Mouse (Mus musculus) urinary bladder, postnatal 14 days (tissue): ENCODE data around the gene Akirin2.
"Not testable (repeated sequence)": the region's sequence is repeated elsewhere in the genome, so short reads cannot be mapped to it uniquely, and the experiment has no call there.

Experiments
- DNase-seq: peaks from one replicate; pipeline ENCODE4 v3.0.0; 2021; ENCODE audit warnings: low spot score

Gene Akirin2

DNA sequence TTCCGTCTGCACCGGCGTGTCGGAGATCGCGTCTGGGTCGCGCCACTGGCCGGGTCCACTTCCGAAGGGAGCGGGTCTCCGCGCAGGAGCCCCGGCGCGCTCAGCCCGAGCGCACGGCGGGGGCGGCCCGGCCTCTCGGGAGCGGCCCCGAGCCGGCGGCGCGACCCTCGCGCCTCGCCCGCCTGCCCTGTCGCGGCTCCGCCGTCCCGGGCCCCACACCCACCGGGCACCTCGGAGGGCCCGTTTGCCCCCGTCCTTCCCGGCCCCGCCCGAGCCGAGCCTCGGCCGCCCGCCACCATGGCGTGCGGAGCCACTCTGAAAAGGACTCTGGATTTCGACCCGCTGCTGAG is at the start of gene Akirin2:
TSS of gene Akirin2 (plus strand) at position 190 of the 350 bp plus-strand sequence.
- no peak for DNase-seq

DNA sequence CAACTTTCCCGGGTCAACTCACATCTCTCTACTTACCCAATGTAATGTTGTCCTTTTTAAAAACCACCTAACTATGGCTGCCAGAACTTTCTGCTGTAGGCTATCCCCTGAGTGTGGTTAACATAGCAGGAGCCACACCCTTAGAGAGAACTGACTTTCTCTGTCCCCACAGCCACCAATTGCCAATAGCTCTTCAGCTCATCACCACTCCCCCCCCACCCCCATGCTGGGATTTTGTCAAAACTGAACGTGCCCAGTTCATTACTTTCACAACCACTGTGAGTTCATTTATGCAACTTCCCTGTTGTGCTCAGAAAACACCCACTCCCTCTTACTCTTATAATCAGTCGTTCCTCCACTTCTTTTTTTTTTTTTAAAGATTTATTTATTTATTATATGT is 40.4 kb upstream of the Akirin2 start:
- no peak for DNase-seq

DNA sequence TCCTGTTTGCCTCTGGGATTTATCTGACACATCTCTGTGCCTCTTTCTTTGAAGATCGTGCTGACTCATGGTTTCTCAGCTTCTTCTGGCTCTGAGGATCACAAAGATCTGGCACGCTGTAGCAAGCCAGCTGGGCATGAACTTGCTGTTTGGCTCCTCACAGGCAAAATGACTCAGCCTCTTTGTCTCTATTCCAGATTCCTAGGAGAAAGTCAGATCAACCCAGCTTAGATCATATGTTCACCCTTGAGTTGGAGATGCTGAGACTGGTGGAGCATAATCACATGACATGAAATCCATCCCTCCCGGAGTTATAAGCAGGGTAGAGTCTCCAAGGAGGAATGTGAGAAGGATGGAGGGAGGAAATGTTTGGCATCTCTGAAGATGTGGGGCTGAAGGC is 27.9 kb upstream of the Akirin2 start:
- DNase-seq: peak; percentile 26

DNA sequence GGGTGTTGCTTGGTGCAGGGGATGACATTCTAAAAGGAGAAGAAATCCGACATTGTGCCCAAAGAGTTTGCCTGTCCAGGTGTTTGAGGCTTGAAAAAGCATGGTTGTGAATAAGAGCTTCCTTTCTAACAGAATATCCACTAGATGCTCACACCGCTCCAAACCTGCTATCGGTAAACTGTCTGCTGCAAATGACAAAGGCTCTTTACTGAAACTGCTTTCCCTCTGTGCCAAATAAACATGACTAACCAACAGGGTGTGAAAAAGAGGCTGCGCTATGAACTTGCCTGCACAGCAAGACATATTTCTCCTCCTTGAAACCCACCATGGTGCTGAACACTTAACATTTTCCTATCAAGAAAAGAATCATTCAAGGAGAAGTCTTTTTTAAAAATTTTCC is 27.2 kb upstream of the Akirin2 start:
- no peak for DNase-seq

DNA sequence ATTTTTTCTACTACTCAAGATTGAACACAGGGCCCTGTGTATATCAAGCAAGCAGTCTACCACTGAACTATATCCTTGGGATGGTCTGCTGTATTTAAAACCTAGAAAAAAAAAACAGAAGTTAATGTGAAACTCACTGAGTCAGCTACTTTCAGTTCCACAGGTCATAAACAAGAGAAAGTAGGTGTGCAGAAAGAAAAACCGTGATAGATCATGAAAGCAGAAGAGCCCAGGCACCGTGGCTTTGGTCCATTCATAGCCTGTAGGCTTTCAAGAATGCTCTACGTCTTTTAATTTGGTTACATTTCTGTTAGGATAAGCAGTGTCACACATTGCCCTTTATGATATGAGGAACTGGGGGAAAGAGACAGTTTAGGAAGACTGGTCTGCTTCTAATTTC is 24.0 kb upstream of the Akirin2 start:
- DNase-seq: no peak

DNA sequence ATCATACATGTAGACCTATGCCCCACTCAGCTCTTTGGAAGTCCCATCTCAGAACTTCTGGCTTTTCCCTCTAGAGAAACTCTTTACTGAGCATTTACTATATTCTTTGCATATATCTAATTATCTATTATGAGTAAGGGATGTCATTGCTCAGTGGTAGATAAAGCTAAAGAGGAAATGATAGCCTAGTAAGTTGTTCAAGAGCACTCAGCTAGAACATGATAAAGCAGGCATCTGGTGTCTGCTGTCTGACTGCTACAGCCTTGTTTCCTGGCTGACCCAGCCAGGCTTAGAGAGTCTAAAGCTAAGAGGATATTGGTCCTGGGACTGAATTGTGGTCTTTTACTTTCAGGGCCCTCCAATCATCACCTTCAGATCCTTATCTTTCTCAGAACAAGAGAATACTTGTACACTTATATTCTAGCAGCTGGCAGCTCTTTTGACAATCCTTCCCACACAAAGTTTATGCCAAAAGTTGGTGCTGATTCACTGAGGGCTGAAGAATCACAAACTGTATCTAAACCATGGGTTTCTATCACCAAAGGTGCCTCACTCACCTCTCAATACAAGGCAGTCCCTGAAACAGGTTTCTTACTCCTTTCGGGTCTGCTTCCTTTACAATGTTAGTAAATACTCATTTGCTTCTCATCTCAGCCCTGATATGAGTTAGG is 22.2 kb upstream of the Akirin2 start:
- no peak for DNase-seq

DNA sequence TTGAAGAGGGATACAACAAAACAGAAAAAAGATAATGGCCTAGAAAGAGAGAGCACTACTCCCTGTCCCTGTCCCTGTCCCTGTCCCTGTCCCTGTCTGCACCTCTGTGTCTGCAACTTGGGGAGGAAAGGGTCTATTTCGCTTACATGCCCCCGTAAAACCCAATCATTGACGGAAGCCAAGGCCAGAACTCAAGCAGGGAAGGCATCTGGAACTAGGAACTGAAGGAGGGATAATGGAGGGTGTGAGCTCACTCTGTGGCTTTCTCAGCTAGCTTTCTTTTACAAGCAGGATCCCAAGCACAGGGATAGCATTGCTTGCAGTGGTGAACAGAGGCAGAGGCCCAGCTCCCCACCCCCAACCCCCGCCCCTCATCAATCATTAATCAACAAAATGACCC is 21.4 kb upstream of the Akirin2 start:
- DNase-seq: no peak

DNA sequence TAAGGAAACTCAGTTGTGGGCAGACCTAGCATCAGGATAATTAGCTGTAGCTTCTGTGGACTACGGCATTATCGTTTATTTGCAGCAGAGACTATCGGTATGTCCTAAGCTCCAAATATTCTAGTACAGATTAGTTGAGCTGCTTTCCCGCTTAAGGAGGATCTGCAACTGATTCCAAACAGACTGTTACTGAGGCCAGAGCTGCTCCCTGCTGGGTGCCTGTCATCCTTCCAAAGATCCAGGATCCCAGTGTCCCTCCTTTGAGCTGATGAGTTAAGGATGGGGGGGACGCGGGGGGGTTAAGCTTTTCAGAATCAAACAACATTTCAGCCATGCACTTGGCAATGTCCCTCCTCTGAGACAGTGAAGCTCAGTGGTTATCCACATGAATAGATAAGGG is 20.8 kb upstream of the Akirin2 start:
- DNase-seq: no peak

DNA sequence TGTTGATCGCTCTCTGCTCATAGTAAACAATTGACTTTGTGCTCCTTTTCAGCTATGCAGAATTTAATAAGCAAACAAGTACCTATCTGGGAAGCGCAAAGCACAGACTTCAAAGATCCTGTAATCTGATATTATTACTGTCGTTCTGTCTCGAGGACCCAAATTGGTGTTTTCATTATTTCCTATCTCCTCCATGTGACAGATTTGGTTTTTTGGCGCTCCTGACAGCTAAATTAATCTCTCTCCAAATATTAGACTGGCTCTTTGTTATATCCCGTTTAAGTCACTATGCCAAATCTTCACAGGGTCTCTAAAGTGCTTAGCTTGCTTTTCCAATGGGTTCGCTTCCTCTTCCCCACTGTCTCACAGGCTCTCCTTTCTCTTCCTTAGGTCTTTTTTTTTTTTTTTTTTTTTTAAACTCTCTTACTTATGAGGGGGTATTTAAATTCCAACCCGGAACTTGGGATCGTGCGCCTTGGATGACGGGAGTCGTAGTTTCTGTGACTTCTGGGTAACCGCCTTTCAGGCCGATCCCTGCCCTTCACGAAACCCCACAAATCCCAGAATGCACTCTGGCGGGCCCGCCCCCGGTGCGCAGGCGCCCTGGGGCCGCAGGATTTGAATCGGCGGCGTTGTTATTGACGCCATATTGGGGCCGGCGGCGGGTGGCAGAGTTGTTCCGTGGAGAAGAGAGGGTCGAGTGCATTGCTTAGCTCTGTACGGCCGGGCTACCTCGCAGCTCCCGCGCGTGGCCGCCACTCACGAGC is 573 bp upstream of the Akirin2 start:
- DNase-seq: peak; percentile 96

DNA sequence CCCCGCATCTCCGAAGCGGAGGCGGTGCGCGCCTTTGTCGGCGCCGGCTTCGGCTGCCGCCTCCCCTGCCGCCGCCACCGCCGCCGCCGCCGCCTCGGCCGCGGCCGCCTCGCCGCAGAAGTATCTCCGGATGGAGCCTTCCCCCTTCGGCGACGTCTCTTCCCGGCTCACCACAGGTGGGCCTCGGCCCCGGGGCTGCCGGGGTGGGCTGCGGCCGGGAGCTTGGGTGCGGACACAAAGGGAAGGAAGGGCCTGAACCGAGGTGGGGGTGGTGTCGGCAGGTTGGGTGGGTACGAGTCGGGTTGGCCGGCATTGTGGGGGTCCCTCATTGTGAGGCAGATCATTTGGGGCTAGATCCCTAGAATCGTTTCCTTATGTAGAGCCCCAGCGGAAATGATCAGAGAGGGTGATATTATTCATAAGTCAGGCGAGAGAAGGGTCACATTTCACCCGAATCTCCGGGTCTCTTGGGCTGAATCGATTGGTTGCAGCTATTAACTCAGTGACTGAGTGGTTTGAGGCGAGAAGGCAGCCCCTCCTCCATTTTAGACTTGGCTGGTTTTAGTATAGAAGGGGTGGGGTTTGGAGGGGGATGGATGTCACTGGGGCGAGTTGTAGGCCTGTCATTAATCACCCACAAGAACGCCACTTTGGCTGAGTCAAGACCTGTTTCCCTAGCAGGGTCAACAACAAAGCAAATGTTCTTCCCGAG is 517 bp downstream of the Akirin2 start:
- peak; percentile 60 for DNase-seq

DNA sequence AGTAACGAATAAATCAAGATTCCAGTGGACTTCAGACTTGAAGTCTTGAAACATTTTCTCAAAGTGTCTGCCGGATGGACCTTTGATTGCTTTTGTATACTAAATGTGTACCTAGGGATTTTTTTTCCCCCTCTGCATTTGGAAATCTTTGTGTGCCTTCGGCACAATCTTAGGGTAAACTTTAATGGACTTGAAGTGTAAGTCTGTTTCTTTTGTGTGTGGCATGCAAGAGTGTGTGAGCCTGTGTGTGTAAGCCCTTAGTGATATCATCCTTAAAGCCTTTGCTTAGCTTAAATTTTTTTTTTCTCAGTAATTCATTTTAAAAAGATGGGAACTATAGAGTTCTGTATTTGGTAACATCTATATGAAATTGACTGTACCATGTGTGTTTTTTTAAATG is 1.2 kb downstream of the Akirin2 start:
- no peak for DNase-seq

DNA sequence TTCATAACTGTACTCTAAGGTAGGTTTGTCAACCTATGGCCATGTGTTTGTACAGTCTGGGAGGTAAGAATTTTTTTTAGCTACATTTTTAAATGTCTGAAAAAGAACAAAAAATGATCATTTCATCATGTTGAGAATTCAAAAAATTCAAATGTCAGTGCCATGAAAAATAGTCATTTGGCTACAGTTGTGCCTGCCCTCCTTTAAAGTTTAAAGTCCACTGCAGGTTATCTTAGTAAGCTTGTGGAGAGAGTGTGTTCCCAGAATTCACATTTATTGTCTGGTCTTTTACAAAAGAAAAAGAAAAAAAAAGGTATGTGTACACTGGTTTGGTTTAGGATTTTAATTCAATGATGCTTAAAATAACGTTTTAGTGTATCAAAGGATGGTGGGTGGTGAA is 3.9 kb downstream of the Akirin2 start:
- no peak for DNase-seq

DNA sequence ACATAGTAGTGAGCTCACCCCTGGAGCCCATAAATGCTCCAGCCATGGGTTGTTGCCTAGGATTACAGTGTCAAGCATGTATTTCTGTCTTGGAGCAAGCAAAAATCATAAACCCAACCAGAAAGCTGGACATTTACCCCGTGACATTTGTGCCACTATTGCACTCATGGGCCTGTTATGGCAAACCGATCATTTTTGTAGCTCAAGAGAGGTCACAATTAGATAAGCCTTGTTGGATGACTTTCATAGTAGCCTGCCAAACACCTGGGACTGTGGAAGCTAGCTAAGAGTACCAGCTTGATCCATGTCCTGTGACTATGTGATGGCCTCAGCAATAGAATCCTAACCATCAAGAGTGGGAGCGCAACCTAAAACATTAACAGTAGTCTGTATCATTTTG is 4.9 kb downstream of the Akirin2 start:
- DNase-seq: no peak

DNA sequence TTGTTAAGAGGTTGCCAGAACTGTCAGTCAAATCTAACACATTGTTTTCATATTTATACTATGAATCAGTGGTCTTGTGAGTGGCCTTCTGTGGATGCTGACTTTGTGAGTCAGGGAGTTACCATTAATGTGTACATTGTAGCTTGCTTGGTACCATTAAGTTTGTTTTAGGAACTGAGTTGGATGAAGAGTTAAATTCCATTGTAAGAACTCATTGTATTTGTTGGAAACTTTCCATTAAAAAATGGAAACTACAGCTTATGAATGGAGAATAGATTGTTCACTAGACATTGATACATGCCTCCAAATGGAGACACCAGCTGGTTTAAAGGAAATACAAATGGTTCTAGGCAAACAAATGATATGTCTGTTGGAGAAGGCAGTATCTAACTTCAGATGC is 5.4 kb downstream of the Akirin2 start:
- no peak for DNase-seq

DNA sequence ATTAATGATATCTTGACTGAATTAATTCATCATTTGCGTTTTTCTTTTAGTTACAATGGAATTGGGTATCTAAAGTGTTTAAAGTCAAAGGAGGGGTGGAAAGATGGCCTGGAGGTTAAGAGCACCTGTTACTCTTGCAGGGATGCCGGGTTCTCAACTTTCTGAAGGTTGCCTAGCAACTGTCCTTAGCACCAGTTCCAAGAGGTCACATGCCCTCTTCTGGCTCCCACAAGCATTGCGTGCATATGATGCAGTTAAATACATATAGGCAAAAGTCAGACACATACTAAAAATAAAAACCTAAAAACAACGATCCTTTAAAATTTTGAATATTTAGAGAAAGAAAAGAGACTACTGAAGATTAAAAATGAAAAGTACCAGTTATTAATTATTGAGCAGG is 10.2 kb downstream of the Akirin2 start:
- DNase-seq: no peak

DNA sequence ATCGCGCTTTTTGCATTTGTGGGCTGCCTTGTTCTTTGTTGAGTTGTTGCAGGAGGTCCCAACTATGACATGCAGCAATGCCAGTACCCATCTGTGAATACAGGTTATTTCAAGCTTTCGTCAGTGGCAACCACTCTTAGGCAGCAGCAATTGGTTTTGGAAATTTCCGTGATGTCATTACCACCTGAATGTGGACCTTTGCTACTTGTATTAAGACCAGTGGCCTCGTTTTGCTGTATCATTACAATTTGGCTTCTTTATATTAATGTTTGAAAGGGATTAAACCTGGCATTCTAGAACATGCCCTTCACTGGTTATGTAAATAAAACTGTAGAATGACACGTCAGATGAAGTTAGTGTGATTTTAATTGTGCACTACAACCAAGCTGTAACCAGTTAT is 15.5 kb downstream of the Akirin2 start:
- no peak for DNase-seq

DNA sequence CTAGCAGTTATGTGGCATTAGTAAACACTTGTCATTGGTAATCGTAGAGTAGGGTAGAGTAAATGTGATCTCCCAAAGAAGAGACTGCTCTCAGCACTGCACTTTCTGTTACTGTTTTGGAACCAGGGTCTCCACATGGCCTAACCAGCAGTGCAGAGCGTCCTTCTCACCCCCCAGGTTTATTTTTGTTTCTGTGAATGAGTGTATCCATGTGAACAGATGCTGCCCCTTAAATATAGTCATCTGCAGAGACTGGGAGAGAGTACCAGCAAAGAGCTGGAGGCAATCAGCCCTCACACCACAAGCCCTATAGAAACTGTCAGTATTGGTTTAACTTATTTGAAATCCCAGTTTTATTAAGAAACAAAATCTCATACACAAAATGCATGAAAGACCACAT is 22.1 kb downstream of the Akirin2 start:
- no peak for DNase-seq

DNA sequence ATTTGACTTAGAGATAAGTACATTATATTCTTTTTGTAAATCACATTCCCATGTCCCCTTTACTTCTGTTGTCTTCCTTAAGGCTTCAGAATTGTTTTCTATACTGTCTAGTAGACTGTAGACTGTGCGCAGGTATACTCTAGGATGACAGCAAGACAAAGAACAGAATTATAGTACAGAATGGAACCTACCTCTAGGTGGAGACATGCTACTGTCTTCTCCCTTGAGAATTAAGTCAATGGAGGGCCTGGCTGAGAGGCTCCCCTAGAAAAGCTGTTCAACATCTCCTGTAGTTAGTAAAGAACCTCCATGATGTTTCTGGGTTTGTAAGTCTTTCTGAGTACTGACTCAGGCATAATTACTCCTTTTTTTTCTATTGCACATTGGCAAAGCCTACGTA is 26.3 kb downstream of the Akirin2 start:
- DNase-seq: no peak

DNA sequence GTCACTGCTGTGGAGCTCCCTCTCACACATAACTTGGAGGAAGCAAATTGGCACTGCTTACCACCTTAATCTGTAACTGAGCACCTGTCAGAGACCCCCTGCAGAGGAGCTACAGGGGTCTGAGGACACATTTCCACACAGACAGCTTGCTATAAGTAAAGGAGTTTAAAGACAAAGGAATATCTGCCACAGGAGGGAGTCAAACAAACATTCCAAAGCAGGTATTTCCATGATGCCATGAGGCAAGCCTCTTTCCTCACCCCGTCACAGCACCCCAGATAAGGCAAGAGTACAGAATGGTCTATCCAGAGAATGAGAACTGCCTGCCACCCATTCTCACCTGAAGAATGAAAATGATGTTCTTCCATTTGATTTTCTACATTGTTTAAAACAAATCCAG is 28.5 kb downstream of the Akirin2 start:
- DNase-seq: no peak

DNA sequence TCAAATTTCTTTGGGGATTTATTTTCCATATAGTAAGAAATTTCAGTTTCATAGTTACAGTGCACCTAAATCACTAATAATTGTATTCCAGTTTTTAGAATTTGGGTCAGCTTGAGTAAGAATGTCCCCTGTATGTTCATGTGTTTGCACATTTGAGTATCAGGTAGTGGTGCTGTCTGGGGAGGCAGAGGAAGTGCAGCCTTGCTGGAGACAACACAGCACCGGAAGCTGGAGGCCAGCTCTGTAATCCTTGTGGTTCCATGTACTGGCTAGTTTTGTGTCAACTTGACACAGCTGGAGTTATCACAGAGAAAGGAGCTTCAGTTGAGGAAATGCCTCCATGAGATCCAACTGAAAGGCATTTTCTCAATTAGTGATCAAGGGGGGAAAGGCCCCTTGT is 30.8 kb downstream of the Akirin2 start:
- not testable (repeated sequence) for DNase-seq

DNA sequence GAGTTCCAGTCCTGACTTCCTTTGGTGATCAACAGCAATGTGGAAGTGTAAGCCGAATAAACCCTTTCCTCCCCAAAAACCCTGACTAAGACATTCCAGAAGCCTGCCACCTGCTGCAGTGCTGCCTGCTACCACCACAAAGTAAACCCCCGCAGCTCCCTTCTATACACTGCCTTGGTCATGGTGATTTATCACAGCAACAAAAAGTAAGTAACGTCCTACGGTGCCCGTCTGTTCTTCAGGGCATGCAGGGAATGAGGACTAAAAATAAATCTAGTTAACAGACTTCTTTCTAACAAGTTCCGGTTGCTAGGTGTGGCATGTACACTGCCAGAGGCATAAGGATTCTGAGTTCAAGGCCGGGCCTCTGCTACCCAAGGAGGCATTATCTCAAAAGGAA is 31.3 kb downstream of the Akirin2 start:
- DNase-seq: no peak

DNA sequence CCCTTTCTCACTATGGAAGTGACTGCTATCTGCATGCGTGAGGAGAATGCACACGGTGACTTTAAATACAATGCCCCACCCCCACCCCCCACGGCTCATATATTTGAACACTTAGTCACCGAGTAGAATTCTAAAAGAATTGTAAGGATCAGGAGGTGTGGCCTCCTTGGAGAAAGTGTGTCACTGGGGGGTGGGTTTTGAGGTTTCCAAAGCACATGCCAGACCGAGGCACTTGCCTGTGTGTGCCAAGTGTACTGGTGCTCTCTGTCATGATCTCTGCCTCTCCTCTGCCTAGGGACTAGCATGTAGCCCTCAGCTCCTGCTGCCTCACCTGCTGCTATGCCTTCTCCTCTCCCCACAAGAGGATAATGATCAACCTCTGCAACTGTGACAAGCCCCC is 31.7 kb downstream of the Akirin2 start:
- no peak for DNase-seq

DNA sequence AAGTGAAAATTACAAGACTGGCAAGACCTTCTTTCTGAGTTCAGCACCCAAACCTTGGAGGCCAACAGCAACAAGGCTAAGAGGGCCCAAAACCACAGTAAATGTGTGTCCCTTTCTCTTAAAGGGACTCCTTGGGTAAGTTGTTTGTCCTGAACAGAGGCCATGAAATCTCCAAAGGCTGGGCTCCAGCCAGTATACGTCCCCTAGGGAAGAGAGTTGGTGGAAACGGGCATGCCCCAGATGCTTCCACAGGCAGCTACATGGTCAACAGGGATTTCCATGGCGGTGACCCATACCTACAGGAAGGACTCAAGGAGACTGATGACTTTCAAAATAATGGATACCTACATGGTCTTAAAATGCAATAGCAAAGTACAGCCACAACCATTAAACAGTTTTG is 32.7 kb downstream of the Akirin2 start:
- no peak for DNase-seq
